Mouse (Mus musculus): ENCODE data around the gene Cs. TPM values are rescaled to one million over a fixed set of nuclear protein-coding genes. Genes with fewer than 3 reads are reported as not detected.

Cs gene
- polyA plus RNA-seq, 1 experiment from 2014 or later = 211 TPM

DNA sequence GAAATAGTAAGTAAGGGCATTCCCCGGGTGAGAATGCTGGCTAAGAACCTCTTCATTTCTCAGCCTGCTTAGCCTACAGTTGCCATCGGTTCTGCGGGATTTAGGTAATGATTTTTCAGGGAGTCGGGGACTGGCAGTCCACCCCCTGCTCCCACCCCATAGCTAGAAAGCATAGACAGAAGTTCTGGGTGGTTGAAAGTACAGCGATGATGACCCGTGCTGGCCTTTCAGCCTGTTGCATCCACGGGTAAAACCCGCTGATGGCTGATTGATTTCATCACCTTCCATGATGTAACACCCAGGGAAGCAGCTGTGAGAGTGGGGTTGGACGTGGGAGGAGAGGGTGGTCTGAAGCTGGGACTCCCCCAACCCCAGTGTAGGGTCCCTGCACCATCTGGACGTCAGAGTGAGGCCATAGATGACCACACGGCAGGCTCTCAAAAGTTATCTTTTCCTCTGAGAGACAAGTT lies 38.8 kb upstream of the Cs start, which contains the start of gene Il23a:
Il23a (minus strand) TSS at position 51 of the 470 bp plus-strand sequence.
- H3K36me3 ChIP-seq (ENCODE audit: insufficient read depth) = no peaks in the 10 kb centered on the region
- no peak within 1 kb of the TSS for H3K4me3 ChIP-seq (ENCODE audit: low read depth, low read length)
- peak within 1 kb of the TSS; percentile 65; the same call in 1 of the 2 replicates for H3K27ac ChIP-seq (ENCODE audit: low read depth)
- 73% methylated on average over 11 of the region's 11 CpGs for WGBS
- DNase-seq (no peak), ATAC-seq (ENCODE audit: insufficient read depth) (no peak)
- H3K4me1 ChIP-seq (ENCODE audit: insufficient read depth) = peaks cover 4% of the 10 kb centered on the region; the same call in 1 of the 2 replicates
- TF ChIP-seq CTCF (IDR thresholded peaks at IDR 0.05; ENCODE audit: low read depth) = no peak
- peak within 1 kb of the TSS; percentile 15; the same call in 1 of the 2 replicates for H3K4me2 ChIP-seq
- H3K9ac ChIP-seq = peak within 1 kb of the TSS; percentile 26
- no peaks in the 10 kb centered on the region for H3K27me3 ChIP-seq (ENCODE audit: insufficient read depth, low read length)
- H3K9me3 ChIP-seq (ENCODE audit: low read depth, low read length) = no peaks in the 10 kb centered on the region

- peak overlapping the region; percentile 89 for H3K4me2 ChIP-seq
- ATAC-seq (ENCODE audit: insufficient read depth) (no peak), DNase-seq (peak; percentile 18)
- H3K27me3 ChIP-seq (ENCODE audit: insufficient read depth, low read length) = no peaks in the 10 kb centered on the region
- peak overlapping the region; percentile 98 for H3K27ac ChIP-seq (ENCODE audit: low read depth)
- 33% methylated on average over 3 of the region's 3 CpGs for WGBS
- H3K36me3 ChIP-seq (ENCODE audit: insufficient read depth) = 0 out of 2 replicates have a peak, but pooled peaks cover 11% of the 10 kb centered on the region
- H3K9me3 ChIP-seq (ENCODE audit: low read depth, low read length) = no peaks in the 10 kb centered on the region
- no peak for TF ChIP-seq CTCF (IDR thresholded peaks at IDR 0.05; ENCODE audit: low read depth)
- peak overlapping the region; percentile 66 for H3K4me3 ChIP-seq (ENCODE audit: low read depth, low read length)
- peak overlapping the region; percentile 94 for H3K9ac ChIP-seq
- H3K4me1 ChIP-seq (ENCODE audit: insufficient read depth) = peaks cover 9% of the 10 kb centered on the region; the same call in 1 of the 2 replicates
These were observed 35.2 kb upstream of the Cs start for GRCm38 (mm10) chr10:128302357-128302756.

DNA sequence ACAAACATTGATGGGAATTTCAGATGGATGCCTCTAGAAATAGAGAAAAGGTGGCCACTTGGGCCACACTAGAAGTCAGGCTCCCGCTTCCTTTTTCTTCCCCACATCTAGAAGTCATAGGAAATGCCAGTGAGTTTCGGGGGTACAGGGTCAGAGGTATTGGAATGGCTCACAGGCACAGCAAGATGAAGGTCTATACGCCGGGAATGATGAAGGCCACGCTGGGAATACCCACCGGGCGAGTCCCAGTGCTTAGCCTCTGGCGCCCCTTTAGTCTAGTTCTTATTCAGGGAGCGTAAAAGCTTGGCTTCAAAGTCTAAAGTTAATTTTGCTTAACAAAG lies 34.8 kb upstream of the Cs start:
- H3K27me3 ChIP-seq (ENCODE audit: insufficient read depth, low read length) = no peaks in the 10 kb centered on the region
- ATAC-seq (ENCODE audit: insufficient read depth) (peak; percentile 35; the same call in 1 of the 2 replicates), DNase-seq (no peak)
- H3K9me3 ChIP-seq (ENCODE audit: low read depth, low read length) = no peaks in the 10 kb centered on the region
- H3K4me3 ChIP-seq (ENCODE audit: low read depth, low read length) = peak overlapping the region; percentile 66
- under 1% methylated on average over 9 of the region's 9 CpGs for WGBS
- peaks cover 11% of the 10 kb centered on the region; the same call in 1 of the 2 replicates for H3K36me3 ChIP-seq (ENCODE audit: insufficient read depth)
- H3K4me2 ChIP-seq = peak overlapping the region; percentile 89
- TF ChIP-seq CTCF (IDR thresholded peaks at IDR 0.05; ENCODE audit: low read depth) = no peak
- H3K27ac ChIP-seq (ENCODE audit: low read depth) = peak overlapping the region; percentile 98
- H3K4me1 ChIP-seq (ENCODE audit: insufficient read depth) = peaks cover 9% of the 10 kb centered on the region; the same call in 1 of the 2 replicates
- H3K9ac ChIP-seq = peak overlapping the region; percentile 94

DNA sequence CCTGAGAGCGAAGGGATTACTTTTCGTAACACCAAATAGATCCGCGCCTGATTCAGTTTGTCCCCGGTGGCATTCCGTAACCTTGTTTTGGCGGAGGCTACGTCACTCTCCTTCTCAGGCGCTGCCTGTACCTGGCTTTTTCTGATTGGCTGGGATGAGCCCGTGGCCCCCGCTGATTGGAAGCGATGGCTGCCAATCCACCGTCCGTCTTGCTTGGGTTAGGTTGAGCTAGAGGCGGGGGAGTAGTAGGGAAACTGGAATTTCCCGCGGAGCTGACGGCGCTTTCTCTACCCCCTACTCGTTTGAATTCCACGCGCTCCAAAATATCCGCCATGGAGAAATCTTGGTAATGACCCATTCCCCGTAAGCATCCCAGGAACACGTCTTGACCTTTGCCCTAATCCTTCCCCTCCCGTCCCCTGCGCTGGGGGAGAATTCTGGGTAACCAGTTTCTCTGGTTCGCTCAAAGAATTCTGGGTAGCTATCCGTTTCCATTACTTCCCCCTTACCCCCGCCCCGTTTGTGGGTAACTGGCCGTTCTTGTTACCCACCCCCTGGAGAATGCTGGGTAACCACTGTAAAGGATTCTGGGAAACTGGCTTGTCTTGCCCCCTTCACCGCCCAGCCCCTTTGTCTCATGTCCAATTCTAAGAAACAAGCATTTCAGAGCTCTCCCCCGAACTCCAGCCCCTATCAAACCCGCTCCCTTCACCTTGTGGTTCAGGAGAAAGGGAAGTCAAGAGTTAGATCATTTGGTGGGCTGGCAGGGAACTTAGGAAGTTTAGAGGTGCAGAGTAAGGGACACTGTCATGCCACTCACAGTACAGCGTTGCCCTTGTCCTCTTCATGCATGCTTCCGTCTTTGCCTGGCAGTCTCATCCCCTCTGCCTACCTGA lies 34.2 kb upstream of the Cs start, which contains the start of gene Pan2:
Pan2 (plus strand) TSS at position 210 of the 896 bp plus-strand sequence.
- Histone ChIP-seq H3K9ac (peak within 1 kb of the TSS; percentile 94), H3K9me3 (ENCODE audit: low read depth, low read length) (no peaks in the 10 kb centered on the region), H3K4me2 (peak within 1 kb of the TSS; percentile 89), H3K27ac (ENCODE audit: low read depth) (peak within 1 kb of the TSS; percentile 98), H3K4me1 (ENCODE audit: insufficient read depth) (peaks cover 9% of the 10 kb centered on the region; the same call in 1 of the 2 replicates), H3K36me3 (ENCODE audit: insufficient read depth) (peaks cover 17% of the 10 kb centered on the region), H3K27me3 (ENCODE audit: insufficient read depth, low read length) (no peaks in the 10 kb centered on the region), H3K4me3 (ENCODE audit: low read depth, low read length) (peak within 1 kb of the TSS; percentile 66)
- ATAC-seq (ENCODE audit: insufficient read depth) = peak; percentile 99
- TF ChIP-seq CTCF (IDR thresholded peaks at IDR 0.05; ENCODE audit: low read depth) = no peak
- DNase-seq = peak; percentile 100
- under 1% methylated on average over 37 of the region's 37 CpGs for WGBS

DNA sequence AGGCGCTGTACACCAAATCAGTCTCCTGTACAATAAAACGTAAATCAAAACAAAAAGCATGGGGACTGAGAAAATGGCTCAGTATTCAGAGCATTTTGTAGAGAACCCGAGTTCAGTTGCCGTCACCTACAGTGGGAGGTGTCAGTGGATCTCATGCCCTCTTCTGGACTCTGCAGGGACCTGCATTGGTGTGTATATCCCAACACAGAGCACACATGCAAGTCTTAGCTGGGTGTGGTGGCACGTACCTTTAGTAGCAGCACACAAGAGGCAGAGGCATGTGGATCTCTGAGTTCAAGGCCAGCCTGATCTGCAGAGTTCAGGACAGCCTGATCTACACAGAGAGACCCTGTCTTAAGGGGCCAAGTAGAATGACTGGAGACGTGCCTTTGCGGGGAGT lies 27.9 kb upstream of the Cs start:
- Histone ChIP-seq H3K4me3 (ENCODE audit: low read depth, low read length) (no peak overlapping the region), H3K4me1 (ENCODE audit: insufficient read depth) (peaks cover 4% of the 10 kb centered on the region), H3K36me3 (ENCODE audit: insufficient read depth) (peaks cover 67% of the 10 kb centered on the region), H3K9ac (no peak overlapping the region; the same call in 1 of the 2 replicates), H3K27ac (ENCODE audit: low read depth) (peak overlapping the region; percentile 42; the same call in 1 of the 2 replicates), H3K27me3 (ENCODE audit: insufficient read depth, low read length) (no peaks in the 10 kb centered on the region), H3K9me3 (ENCODE audit: low read depth, low read length) (no peaks in the 10 kb centered on the region), H3K4me2 (no peak overlapping the region)
- ATAC-seq (ENCODE audit: insufficient read depth) = no peak
- 85% methylated on average over 7 of the region's 7 CpGs for WGBS
- no peak for TF ChIP-seq CTCF (IDR thresholded peaks at IDR 0.05; ENCODE audit: low read depth)
- no peak for DNase-seq

DNA sequence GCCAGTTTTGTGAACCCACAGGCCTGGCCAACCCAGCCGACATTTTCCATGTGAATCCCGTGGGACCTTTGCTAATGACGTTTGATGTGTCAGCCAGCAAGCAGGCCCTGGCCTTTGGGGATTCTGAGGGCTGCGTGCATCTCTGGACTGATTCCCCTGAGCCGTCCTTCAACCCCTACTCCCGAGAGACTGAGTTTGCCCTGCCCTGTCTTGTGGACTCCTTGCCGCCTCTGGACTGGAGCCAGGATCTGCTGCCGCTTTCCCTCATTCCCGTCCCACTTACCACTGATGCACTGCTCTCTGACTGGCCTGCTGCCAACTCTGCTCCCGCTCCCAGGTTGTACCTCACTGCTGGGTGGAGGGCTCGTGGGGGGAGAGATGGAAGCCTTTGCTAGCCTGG lies 27.4 kb upstream of the Cs start:
- Histone ChIP-seq H3K36me3 (ENCODE audit: insufficient read depth) (peaks cover 71% of the 10 kb centered on the region), H3K27ac (ENCODE audit: low read depth) (peak overlapping the region; percentile 42; the same call in 1 of the 2 replicates)

GRCm38 (mm10) chr10:128310902-128311301 lies 26.6 kb upstream of the Cs start:
- ATAC-seq (ENCODE audit: insufficient read depth) (no peak), DNase-seq (no peak)
- no peaks in the 10 kb centered on the region for H3K27me3 ChIP-seq (ENCODE audit: insufficient read depth, low read length)
- H3K4me1 ChIP-seq (ENCODE audit: insufficient read depth) = peaks cover 4% of the 10 kb centered on the region
- 62% methylated on average over 4 of the region's 4 CpGs for WGBS
- H3K9ac ChIP-seq = no peak overlapping the region
- no peak overlapping the region for H3K27ac ChIP-seq (ENCODE audit: low read depth)
- H3K36me3 ChIP-seq (ENCODE audit: insufficient read depth) = peaks cover 72% of the 10 kb centered on the region
- H3K4me2 ChIP-seq = no peak overlapping the region
- H3K9me3 ChIP-seq (ENCODE audit: low read depth, low read length) = no peaks in the 10 kb centered on the region
- TF ChIP-seq CTCF (IDR thresholded peaks at IDR 0.05; ENCODE audit: low read depth) = no peak
- H3K4me3 ChIP-seq (ENCODE audit: low read depth, low read length) = no peak overlapping the region

More for the DNA sequence above, 27.4 kb upstream of the Cs start:
- TF ChIP-seq CTCF (IDR thresholded peaks at IDR 0.05; ENCODE audit: low read depth) = no peak
- no peak overlapping the region for H3K4me3 ChIP-seq (ENCODE audit: low read depth, low read length)
- H3K9ac ChIP-seq = no peak overlapping the region; the same call in 1 of the 2 replicates
- H3K9me3 ChIP-seq (ENCODE audit: low read depth, low read length) = no peaks in the 10 kb centered on the region
- H3K27me3 ChIP-seq (ENCODE audit: insufficient read depth, low read length) = no peaks in the 10 kb centered on the region
- peaks cover 4% of the 10 kb centered on the region for H3K4me1 ChIP-seq (ENCODE audit: insufficient read depth)
- no peak overlapping the region for H3K4me2 ChIP-seq
- 40% methylated on average over 11 of the region's 11 CpGs for WGBS
- DNase-seq = peak; percentile 71
- peak; percentile 57 for ATAC-seq (ENCODE audit: insufficient read depth)
